Mouse (Mus musculus): ENCODE results near the gene Gm42417. TPM values are rescaled to one million over a fixed set of nuclear protein-coding genes. Genes with fewer than 3 reads are reported as not detected.

Gene Gm42417
- total RNA-seq (2017), result not detected in 3 replicates

DNA sequence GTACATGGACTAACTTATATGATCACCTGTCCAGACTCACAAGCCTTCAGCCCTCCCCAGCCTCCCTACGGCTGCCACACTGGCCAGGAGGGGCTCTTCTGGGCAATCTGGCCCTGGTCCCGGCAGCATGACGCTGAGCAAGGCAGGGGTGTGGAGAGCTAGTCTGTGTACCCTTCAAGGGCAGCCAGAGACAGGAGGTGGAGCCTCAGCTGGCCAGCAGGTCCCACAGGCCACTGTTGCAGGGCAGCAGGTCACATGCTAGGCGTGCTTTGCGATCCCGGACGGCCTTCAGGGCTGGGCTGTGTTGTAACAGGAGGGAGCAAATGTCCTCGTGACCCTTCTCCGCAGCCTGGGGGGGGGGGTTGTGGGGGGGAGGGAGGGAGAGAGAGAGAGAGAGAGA, at the start of gene Gm42417:
TSS of gene Gm42417 (minus strand) at position 244 of the 400 bp plus-strand sequence.
- no peak for ATAC-seq (replicated peaks; ENCODE audit: insufficient number of reproducible peaks, low FRiP score, low TSS enrichment, poor library complexity, severe bottlenecking)

DNA sequence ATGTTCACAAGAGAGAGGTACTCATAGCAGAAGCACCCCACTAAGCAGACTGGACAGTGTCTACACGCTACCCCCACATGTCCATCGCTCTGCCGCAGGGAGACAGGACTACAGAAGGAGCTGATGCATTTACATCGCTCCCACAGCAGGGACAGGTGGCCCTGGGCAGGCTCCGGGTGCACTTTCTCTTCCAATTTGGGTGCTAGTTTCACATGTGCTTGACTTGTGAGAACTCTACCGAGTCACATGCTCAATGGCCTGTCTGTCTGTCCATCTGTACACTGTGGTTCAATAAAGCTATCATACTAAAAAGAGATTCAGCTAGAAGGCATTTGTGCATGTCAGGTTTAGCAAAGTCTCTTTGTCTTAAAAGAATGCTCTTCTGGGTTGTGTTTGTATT, 48.6 kb upstream of the Gm42417 start:
- no peak for ATAC-seq (replicated peaks; ENCODE audit: insufficient number of reproducible peaks, low FRiP score, low TSS enrichment, poor library complexity, severe bottlenecking)

DNA sequence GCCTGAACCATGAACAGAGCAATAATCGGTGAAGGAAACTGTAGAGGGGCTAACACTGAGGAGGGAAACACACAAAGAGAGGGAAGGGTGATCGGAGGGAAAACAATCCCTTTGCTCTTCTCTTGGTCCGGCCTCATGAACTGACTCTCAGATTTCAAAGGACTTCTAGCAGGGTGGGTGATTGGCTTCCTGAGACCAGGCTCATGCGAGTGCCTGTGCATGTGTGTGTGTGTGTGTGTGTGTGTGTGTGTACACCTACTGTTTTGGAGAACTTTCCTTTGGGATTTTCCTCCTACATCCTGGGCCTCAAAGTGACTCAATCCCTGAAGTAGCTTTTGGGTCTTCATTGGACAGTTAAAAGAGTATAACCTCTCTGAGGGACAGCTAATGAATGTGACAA, 47.1 kb upstream of the Gm42417 start:
- ATAC-seq (replicated peaks; ENCODE audit: insufficient number of reproducible peaks, low FRiP score, low TSS enrichment, poor library complexity, severe bottlenecking), result no peak

DNA sequence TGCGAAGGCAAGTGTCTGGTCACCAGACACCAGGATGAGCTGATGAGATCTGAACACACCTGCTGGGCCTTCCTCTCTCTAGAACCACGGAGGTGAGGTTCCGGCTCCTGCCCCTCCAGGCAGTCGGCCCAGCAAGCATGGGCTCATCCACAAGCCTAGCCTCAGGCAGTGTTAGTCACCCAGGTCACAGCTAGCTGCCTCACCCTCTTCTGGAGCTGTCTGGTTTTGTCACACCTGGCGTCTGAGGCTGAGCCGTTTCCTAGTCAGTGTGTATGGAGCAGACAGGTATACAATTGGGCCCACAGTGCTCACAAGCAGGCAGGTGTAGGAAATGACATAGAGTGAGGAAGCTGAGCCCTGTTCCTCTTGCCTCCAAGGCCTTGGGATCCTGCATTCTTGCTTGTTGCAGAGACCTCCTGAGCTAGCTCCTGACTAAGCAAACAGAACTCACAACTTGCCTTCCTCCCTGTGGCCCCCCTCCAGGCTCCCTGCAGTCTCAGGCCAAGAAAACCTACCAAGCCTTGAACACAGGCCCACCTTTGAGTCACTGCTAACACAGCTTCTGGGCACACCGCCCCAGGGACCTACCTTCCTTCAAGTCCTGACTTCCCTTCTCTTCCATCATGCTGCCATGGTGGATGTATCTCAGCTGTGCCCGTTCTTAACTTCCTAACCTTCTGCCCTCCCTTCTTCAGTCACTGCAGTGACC, 44.3 kb upstream of the Gm42417 start:
- no peak for ATAC-seq (replicated peaks; ENCODE audit: insufficient number of reproducible peaks, low FRiP score, low TSS enrichment, poor library complexity, severe bottlenecking)

DNA sequence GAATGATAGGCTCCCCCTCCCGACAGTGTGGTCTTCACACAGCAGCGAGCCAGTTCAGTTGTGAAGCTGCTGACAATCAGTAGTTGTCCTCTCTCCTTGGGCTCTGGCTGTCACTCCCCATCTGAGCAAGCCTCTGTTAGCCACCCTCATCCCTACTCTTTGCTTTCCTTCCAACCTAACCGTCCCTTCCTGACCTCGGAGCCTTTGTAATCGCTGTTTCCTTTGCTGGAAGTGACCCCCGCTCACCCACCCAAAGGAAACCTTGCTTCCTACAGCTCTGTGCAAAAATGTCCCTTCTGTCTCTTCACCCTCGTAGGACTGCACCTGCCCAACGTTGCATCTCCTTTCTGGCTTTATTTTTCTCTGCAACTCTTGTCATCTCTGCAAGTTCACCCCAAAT, 43.0 kb upstream of the Gm42417 start:
- no peak for ATAC-seq (replicated peaks; ENCODE audit: insufficient number of reproducible peaks, low FRiP score, low TSS enrichment, poor library complexity, severe bottlenecking)

DNA sequence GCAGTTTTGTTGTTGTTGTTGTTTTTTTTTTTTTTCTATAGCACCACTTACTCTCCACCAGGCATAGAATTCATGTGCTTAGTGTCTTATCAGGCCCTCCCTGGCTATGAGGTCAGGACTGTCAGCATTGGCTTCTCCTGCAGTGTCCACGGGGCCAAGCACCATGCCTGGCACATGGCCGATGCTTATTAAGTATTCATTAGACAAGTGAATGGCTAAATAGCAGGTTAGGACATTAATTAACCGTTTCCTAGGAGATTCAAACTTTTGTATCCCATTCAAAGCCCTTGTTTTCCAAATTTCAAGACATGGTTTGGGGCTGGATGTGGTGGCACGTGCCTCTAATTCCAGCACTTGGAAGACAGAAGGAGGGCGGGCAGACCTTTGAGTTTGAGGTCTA, 42.0 kb upstream of the Gm42417 start:
- no peak for ATAC-seq (replicated peaks; ENCODE audit: insufficient number of reproducible peaks, low FRiP score, low TSS enrichment, poor library complexity, severe bottlenecking)

DNA sequence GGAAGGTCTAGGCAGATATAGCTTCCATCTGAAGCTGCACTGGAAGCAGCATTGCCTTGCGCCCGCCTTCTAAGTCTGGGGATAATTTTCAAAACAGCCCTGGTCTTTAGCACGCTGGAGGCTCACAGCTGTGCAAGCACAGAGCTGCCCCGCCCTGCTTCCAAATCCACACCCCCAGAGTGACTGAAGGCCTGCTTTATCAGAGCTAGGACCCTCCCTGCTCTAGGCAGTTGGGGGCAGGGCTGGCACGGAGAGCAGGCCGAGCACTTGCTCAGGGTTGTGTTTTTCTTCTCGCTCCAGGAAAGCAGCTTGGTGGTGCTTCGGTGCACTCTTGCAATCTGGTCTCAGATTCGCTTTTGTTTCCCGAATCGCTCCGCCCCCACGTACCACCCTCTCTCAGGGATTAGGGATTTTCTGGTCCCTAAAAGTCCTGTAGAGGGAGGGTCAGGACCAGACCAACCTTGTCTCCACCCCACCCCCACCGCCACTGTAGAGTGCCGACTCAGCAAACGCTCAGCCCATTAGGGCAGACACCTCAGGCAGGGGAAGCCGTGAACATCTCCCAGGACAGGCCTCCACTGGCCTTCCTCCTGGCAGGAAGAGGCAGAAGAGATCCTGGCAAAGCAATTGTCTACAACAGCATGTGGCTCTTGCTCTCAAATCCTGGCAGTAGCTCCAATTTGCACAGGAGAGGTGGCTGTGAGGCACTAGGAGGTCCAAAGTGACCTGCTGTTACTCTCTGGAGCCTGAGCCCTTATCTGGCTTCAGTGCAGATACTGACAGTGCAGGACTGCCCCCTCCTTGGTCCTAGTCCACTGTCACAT, 41.4 kb upstream of the Gm42417 start:
- ATAC-seq (replicated peaks; ENCODE audit: insufficient number of reproducible peaks, low FRiP score, low TSS enrichment, poor library complexity, severe bottlenecking), result no peak

DNA sequence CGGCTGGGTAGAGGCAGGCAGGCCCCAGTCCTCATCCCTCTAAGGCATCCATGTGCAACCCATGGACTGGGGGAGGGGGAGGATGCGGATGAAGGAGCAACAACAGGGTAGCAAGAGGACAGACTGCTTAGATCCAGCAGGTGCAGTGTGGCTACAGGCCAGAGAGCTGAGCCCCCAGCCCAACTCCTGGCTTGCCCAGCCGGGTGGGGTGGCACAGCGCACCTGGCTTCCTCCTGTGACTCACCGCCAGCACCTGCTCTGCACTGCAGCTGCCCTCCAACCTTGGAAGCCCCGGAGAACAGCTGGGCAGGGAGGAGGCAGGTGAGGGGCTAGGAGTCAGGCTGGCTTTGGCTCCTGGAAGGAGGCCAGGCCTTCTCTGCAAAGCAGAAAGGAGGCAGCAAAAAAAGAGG, 40.8 kb upstream of the Gm42417 start:
- ATAC-seq (replicated peaks; ENCODE audit: insufficient number of reproducible peaks, low FRiP score, low TSS enrichment, poor library complexity, severe bottlenecking), result no peak

DNA sequence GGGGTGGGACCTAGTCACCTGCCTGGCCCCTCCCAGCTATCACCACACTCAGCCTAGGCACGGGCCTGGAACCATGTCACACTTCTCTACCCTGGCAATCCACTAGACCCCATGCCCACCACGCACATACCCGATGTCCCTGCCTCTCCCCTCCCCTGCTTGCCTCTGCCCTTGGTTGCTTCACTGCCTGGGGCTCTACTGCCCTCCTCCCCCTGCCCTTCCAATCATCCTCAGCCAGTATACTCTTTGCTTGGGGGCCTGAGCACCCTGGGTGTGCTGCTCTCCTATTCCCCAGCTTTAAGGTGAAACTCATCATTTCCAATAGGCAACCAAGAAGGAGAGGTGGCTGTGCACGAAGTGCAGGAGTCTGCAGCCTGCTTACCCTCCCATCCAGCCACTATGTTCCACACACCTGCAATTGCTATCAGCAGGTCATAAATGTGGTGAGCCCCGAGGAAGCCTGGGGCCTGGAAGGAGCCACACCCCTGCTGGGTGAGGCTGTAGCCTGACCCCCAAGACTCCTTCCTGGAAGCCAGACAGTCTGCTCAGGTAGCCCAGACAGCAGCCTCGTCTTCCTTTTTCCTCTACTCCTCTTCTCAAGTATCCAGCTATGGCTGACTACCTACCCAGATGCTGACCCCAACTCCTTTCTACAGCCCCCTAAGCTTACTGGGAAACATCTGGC, 37.9 kb upstream of the Gm42417 start:
- ATAC-seq (replicated peaks; ENCODE audit: insufficient number of reproducible peaks, low FRiP score, low TSS enrichment, poor library complexity, severe bottlenecking), result no peak

DNA sequence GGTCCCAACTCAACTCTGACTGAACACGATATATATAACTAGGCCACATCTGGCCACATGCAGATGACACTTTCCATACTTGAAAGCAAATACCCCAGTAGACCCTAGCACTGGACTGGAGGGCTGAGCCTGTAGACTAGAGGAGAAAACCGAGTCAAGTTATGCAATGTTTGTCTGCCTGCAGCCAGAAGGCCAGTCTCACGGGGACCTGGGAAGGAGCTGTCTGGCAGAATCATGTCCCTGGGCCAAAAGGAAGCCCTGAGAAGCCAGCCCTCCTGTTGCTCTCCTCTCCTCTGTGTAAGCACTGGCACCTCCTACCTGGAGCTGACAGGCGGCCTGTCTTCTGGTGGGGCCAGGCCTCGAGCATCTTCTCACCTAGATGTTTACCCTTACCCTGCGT, 36.1 kb upstream of the Gm42417 start:
- no peak for ATAC-seq (replicated peaks; ENCODE audit: insufficient number of reproducible peaks, low FRiP score, low TSS enrichment, poor library complexity, severe bottlenecking)

DNA sequence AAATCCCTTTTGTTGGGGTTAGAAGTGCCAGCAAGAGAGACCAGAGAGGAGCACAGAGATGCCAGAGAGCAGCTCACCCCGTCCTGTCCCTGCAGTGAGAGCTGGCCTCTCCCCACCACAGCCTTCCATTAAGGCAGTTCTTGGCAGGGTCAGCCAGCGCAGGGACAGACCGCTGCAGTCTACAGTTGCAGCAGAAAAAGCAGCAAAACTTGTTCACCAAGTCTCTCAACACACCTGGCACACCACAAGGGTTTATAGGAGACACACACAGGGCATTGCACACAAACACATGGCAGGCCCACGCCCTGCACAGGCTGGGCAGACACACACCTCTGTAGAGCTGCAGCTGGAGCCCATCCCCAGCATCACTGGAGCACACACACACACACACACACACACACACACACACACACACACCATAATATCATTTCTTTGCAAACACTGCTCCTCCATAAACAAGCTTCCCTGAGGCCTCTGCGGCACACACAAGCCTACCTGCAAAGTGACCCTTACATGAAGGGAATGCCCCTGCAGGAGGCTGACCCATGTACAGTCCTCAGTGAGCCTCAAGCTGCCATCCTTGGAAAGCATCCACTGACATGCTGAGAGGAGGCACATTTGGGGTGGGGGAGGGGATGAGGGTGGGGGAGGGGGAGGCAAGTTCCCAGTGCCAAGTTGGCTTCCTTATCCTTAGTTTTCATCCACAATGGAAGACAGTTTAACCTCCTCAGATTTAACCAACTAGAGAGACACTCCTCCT, 35.1 kb upstream of the Gm42417 start:
- no peak for ATAC-seq (replicated peaks; ENCODE audit: insufficient number of reproducible peaks, low FRiP score, low TSS enrichment, poor library complexity, severe bottlenecking)

DNA sequence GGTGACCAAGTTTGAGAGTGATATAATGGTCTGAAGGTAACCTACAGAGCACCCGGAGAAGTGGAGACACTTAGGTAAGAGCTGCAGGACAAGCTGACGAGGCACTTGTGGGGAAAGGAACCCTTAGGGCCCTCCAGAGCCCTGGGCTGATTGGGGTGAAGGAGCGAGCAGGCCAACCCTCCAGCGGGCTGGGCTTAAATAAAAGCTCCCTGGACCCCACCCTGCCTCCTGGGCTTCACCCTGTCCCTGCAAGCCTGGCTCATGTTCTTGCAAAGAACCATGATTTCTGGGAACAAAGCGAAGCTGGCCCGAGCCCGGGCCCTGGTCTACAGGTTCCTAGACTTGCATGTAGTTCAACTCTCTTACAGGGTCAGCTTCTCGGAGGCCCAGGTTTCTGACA, 34.3 kb upstream of the Gm42417 start:
- no peak for ATAC-seq (replicated peaks; ENCODE audit: insufficient number of reproducible peaks, low FRiP score, low TSS enrichment, poor library complexity, severe bottlenecking)

DNA sequence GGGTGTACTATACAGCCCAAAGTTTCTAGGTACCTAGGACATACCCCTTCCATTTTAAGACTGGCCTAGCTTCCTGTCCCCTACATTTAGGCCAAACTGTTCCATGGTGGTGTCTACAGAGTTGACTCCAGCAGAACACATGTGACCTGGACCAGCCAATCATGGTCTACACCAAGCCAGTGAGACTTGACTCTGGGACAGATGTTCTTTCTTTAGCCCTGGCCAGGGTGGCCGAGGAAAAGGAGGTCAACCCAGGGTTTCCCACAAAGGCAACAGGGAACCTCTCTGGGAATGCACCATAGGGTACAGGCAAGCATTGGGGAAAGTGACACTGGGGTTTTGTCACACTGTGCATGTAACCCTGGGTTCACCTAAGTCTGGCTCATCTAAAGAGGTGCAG, 33.5 kb upstream of the Gm42417 start:
- no peak for ATAC-seq (replicated peaks; ENCODE audit: insufficient number of reproducible peaks, low FRiP score, low TSS enrichment, poor library complexity, severe bottlenecking)

DNA sequence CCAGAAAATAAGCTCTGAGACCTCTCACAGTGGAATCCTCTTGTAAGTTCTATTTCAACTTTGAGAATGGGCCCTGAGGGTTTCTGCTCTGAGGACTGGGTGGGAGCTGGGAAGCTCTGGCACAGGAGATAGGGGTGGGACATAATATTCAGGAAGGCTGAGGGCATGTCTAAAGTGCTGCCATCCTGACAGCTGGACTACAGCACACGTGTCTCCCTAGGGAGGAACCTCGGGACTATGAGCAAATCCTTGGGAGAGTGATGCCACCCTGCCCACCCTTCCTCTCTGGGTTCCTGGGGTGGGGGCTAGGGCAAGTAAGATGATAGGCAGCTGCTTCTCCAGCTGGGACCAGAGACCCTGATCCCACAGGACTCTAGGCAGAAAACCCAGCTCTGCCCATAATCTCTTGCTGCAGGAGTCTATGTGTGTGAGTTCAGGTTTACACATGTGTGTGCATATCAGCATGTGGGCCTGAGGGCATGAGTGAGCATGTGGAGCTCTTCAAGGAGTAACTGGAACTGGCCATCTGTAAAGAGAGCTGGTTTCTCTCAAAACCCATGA, 33.0 kb upstream of the Gm42417 start:
- ATAC-seq (replicated peaks; ENCODE audit: insufficient number of reproducible peaks, low FRiP score, low TSS enrichment, poor library complexity, severe bottlenecking), result no peak

DNA sequence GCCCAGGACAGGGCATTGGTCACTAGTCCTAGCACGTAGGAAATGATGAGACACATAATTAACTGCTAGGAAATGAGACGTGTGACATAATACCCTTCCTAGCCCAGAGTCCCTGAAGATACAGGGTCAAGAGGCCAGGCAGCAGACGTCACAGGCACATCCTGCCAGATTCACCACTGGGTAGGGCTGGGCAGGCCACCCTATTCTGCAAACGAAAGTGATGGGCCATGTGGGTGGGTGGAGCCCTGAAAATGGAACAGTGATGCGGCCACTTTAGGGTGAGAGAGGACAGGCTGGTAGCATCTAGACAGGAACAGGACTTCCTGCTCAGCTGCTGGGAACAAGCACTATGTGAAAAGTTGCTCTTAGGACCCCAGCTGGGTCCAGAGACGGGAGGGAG, 32.4 kb upstream of the Gm42417 start:
- ATAC-seq (replicated peaks; ENCODE audit: insufficient number of reproducible peaks, low FRiP score, low TSS enrichment, poor library complexity, severe bottlenecking), result peak; percentile 92

DNA sequence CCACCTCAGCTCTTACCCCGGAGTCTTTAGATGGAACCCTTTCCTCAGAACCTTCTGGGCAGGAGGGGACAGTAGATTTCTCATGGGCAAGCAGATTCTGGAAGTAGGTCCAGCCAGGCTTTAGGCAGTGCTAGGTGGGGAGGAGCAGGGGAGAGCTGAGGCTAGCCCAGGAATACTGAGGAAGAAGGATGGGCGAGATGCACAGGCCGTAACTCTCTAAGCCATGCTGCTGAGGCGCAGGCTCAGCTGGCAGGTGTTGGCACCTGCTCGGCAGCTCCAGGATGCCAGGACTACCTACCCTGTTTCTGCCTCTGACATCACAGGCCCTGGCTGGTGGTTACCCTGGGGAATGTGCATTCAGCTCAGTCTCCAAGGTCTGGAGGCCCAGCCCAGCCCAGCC, 31.1 kb upstream of the Gm42417 start:
- ATAC-seq (replicated peaks; ENCODE audit: insufficient number of reproducible peaks, low FRiP score, low TSS enrichment, poor library complexity, severe bottlenecking), result no peak

DNA sequence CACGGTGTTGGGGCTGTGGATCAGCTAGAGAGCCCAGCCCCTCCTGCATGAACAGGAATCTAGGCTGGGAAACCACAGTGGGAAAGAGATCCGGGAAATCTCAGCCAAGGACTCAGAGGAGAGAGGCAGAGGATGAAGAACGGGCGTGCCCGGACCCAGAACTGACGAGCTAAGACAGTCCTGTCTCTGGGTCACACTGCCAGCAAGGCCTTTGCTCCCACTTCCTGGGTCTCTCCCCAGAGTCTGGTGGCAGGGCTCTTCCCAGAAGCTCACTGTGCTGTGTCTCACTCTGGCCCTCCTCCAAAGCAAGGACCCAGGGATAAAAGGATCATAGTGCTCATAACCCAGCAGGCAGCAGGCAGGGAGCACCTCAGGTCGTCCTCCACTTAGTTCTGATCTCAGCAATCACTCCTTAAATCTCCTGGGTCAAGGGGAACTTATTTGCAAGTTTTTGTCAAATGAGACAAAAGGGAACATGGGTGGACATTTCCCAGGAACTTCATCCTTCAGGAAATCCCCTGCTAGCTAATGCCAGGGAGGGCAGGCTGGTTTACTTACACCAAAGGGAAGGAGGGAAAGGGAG, 30.6 kb upstream of the Gm42417 start:
- no peak for ATAC-seq (replicated peaks; ENCODE audit: insufficient number of reproducible peaks, low FRiP score, low TSS enrichment, poor library complexity, severe bottlenecking)

DNA sequence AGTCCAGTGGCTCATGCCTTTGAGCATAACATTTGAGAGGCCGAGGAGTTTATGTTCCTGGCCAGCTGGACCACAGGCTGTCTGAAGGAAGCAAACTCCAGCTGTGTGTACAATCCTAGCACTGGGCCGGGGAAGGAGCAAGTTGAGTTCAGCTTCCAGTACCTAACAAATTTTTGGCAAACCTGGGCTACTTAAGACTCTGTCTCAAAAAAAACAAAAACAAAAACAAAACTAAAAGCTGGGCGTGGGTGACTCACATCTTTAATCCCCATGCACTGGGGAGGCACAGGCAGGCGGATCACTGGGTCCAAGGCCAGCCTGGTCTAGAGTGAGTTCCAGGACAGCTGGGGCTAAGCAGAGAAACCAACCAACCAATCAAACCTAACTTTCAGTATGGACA, 29.5 kb upstream of the Gm42417 start:
- ATAC-seq (replicated peaks; ENCODE audit: insufficient number of reproducible peaks, low FRiP score, low TSS enrichment, poor library complexity, severe bottlenecking), result no peak
